Mouse (Mus musculus): ENCODE measurements at regions not wholly inside any gene's neighbourhood (a gene's known extent, or its start where the extent isn't known, plus 50 kb on each side); places are given as distances from the start of the nearest gene placed in this dataset.

DNA sequence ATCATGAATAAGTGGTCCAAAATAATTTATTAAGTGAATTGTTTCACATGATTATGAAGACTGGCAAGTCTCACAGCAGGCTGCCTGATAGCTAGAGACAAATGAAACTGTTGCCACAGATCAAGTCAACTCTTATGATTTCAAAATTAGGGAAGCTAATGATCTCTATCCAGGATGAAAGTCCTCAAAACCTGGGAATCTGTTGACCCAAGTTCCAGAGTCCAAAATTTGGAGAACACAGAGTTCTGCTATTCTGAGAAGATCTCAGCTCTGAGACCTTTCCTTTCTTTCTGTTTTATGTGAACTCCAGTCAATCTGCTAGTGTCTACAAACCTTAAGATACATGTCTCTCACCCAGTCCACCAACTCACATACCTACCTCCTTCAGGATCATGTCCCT, 248.9 kb upstream of the Fshr start:
- TF ChIP-seq USF1 (IDR thresholded peaks at IDR 0.05; ENCODE audit: low read depth), result no peak
- no peak for TF ChIP-seq MYOG (IDR thresholded peaks at IDR 0.05; ENCODE audit: control insufficient read depth in 1 of 3, insufficient read depth in 1 of 3, insufficient read length in 2 of 3, low read depth in 2 of 3)
- TF ChIP-seq MYOD1 (IDR thresholded peaks at IDR 0.05; ENCODE audit: control insufficient read depth in 1 of 3, insufficient read length in 2 of 3, low read depth in 2 of 3), result no peak
